ENCODE assay signal across 9 mouse cellular contexts in genomic region chr8:122751342-122751741, GRCm38 (mm10). TPM values are rescaled to one million over a fixed set of nuclear protein-coding genes. Genes with fewer than 3 reads are reported as not detected.
DNase-seq lines count a peak whose midpoint lies in the region; ATAC-seq lines count a peak whose summit lies in the region.
"Had no signal": no experiment of that assay in that cellular context is flagged by ENCODE, and none has a peak within 500 bp of the region (broad histone marks: within the 10 kb centered on the region; RNA-seq: fewer than 3 reads in every experiment).

No protein-coding gene starts in this region.

- H3K27ac ChIP-seq in forebrain, embryonic 16.5 days (ENCODE audit: low read length) = peak overlapping the region; percentile 79
- H3K27ac ChIP-seq: intestine, embryonic 15.5 days had no signal

- peak overlapping the region; percentile 39 for H3K4me3 ChIP-seq in forebrain, embryonic 16.5 days (replicated peaks; ENCODE audit: low read length)
- H3K4me3 ChIP-seq: intestine, embryonic 15.5 days had no signal

- peaks cover 51% of the 10 kb centered on the region for H3K4me1 ChIP-seq in forebrain, embryonic 16.5 days (replicated peaks; ENCODE audit: control insufficient read depth, insufficient read depth, low read length)
- H3K4me1 ChIP-seq: intestine, embryonic 15.5 days had no signal

- ATAC-seq in forebrain, embryonic 16.5 days = peak; percentile 81
- ATAC-seq: intestine, embryonic 15.5 days had no signal

- no peaks in the 10 kb centered on the region for H3K27me3 ChIP-seq in forebrain, embryonic 16.5 days (replicated peaks; ENCODE audit: control insufficient read depth, insufficient read depth, low read length)

- no peaks in the 10 kb centered on the region for H3K36me3 ChIP-seq in forebrain, embryonic 16.5 days (ENCODE audit: control insufficient read depth, insufficient read depth)
- H3K36me3 ChIP-seq: intestine, embryonic 15.5 days had no signal

- H3K4me2 ChIP-seq in forebrain, embryonic 16.5 days (ENCODE audit: low read length) = peak overlapping the region; percentile 47
- H3K4me2 ChIP-seq: intestine, embryonic 15.5 days had no signal

- H3K9ac ChIP-seq in forebrain, embryonic 16.5 days (replicated peaks; ENCODE audit: low read depth, low read length) = peak overlapping the region; percentile 48
- H3K9ac ChIP-seq: intestine, embryonic 15.5 days had no signal

- 15% methylated on average over 5 of the region's 5 CpGs for WGBS in forebrain, embryonic 16.5 days

- peak; percentile 43 to 67 for DNase-seq in layer of hippocampus, postnatal 14 days (ENCODE audit: low spot score in 2 of 2)
- no peak for DNase-seq in layer of hippocampus, adult 18-20 months (ENCODE audit: low spot score in 2 of 2)
- DNase-seq in MN1 (ENCODE audit: low spot score) = peak; percentile 63
- peak; percentile 66 for DNase-seq in brain, embryonic 18.5 days (ENCODE audit: low read depth, low spot score)
- DNase-seq in kidney, postnatal 10 days = no peak
- no peak for DNase-seq in natural killer cell, adult 2 months (ENCODE audit: low spot score in 2 of 2)
- DNase-seq: adrenal gland, adult 8-10 months had no signal

- H3K9me3 ChIP-seq in forebrain, embryonic 16.5 days (ENCODE audit: control insufficient read depth, low read length) = no peaks in the 10 kb centered on the region
- H3K9me3 ChIP-seq: intestine, embryonic 15.5 days had no signal

RNA-seq across cellular contexts. Expression of gene Acsf3, which starts 23.9 kb away (rescaled TPM):
- total RNA-seq in layer of hippocampus, postnatal 14 days (2021) = 10 to 100 TPM; 16.7 to 16.8 TPM
- total RNA-seq in layer of hippocampus, adult 18-20 months (2021) = 10 to 100 TPM; 17.7 to 21.0 TPM
- polyA plus RNA-seq in forebrain, embryonic 16.5 days (2015; fragmentation: Nextera tagmentation; extraction: Ambion mirVana) = 13.6 and 15.9 TPM in 2 replicates

RNA-seq across cellular contexts. Expression of gene Cbfa2t3, which starts 52.4 kb away (rescaled TPM):
- 10 to 100 TPM; 25.1 to 28.7 TPM for total RNA-seq in layer of hippocampus, postnatal 14 days (2021)
- 10 to 100 TPM; 46.3 to 52.5 TPM for total RNA-seq in layer of hippocampus, adult 18-20 months (2021)
- 11.6 and 13.8 TPM in 2 replicates for polyA plus RNA-seq in forebrain, embryonic 16.5 days (2015; fragmentation: Nextera tagmentation; extraction: Ambion mirVana)

Comparison
In these comparisons a context has a peak if more than half of its experiments do, and no peak if none do; other contexts are left out.
1. DNase-seq: peak in layer of hippocampus, postnatal 14 days (2 of 2), MN1 (single experiment) and brain, embryonic 18.5 days (single experiment); none in layer of hippocampus, adult 18-20 months (0 of 2), kidney, postnatal 10 days (single experiment) and natural killer cell, adult 2 months (0 of 2).